Mouse (Mus musculus): ENCODE data around the gene Ap2b1.
A peak's percentile ranks its signal among the peaks of the same experiment; 100 is the strongest.

Gene Ap2b1

DNA sequence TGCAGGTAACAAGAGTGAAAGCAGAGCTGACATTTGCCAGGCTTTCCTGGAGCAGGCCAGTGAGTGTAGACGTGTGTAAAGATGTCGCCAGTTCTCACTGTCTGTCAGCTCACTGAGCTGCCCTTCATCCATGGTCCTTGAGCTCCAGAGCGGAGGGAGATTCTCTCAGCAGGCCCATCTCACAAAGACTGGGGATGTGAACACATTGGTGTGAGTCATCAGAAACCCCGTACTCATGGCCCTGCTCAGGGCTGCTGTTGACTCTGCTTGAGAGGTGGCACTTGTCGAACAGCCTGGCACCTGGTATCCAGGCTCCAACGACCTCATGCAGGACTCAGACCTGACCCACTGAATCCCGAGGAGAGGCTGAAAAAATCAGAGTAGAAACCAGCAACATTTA, 105.0 kb downstream of the Ap2b1 start:
- no peak for DNase-seq

DNA sequence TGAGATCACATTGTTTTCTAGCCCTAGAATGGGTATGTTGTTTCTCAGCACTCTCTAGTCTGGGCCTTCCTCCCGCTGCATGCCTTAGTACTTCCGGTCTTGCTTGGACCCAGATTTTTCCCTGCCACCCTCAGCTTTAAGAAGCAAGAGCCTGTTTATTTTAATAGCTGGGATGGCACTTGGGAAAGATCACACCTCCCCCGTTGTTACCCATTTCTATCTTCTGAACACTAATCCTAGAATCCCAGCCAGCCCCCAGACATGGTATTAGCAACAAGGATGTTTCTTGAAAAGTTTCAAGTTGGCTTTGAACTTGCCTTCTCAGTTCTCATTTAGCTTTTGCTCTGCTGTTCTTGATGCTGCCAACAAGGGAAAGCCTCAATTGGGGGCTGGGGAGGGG, 107.6 kb downstream of the Ap2b1 start:
- no peak for DNase-seq

DNA sequence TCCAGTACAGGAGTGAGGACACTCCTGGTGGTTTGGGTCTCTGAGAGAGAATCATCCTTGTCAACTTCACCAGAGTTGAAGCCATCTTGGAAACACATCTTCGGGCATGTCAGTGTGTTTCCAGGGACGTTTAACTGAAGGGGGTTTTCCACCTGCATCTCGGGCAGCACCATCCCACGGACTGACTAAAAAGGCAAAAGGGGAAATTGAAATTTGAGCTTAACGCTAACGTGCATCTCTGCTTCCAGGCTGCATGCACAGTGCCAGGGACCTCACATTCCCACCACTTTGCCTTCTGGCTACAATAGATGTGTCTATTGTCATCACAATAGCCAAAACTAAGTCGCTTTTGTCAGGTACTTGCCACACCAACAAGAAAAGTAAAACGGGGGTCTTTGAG, 109.4 kb downstream of the Ap2b1 start:
- DNase-seq: no peak

DNA sequence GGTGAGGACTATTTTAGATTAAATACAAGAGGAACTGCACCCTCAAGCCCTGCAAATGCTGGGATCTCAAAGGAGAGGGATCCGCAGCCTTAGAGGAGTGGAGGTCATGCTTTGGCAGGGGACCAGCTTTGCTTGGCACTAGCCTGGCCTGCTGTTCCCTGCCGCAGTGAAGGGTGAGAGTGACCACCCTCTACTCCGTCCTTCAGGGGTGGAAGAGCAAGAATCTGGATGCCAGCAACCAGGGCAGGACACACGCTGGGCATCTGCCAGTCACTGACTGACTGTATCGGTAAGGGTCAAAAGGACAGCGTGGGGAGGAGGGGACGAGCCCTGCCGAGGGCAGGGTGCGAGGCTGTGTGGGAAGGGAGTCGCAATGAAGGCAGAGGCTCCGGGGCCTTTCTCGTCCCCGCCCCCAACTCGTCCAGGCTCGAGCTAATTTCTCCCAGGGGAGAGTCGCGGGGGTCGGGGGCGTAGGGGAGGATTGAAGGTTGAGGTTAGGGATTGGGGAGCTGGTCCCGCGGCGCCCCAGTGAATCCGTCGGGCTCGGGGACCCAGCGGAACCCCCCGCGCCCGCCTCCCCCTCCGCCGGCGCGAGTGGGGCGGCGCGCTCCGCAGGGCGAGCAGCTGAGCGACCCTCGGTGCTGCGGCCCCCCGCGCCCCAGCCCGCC, 110.4 kb downstream of the Ap2b1 start, which contains the start of gene Rasl10b:
Rasl10b (plus strand) TSS at position 51 of the 668 bp plus-strand sequence.
- DNase-seq: peak; percentile 28 to 57

DNA sequence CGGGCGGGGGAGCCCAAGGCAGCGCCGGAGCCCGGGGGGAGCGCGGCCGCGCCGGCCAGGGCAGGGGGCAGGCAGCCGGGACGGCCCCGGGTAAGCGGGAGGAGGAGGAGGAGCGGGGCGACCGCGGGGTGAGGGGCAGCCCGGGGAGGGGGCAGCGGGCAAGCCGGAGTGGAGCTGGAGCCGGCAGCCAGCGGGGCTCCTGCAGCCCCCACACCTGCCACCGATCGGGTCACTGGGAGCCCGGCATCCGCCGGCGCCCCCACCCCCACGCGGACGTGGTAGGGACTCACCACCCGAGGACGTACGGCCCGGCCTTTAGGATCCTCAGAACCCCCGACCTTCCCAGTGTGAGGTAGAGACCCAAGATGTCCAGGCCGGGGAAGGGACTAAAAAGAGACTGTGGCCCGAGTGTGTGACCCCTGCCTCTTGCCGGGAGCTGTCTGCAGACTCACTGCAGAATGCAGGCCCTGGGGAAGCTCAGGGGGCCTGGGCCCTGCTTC, 111.0 kb downstream of the Ap2b1 start:
- DNase-seq: peak; percentile 8 to 12

DNA sequence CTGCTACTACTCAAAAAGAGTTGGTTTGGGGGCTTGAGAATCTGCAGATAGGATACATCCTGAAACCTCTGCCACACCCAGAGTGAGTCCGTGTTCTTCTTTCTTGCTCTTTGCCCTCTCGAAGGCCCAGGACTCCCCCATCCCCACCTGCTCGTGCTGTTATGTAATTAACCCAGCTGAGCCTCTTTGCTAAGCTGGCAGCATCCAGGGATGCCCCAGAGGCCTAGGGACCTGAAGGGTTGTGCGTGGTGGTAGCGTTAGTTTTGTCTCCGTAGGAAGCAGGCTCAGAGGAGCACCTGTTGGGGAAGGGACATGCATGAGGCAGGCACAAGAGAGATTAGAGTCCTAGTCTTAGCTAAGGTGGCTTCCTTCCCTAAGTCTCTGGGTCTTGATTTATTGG, 111.7 kb downstream of the Ap2b1 start:
- DNase-seq: no peak

DNA sequence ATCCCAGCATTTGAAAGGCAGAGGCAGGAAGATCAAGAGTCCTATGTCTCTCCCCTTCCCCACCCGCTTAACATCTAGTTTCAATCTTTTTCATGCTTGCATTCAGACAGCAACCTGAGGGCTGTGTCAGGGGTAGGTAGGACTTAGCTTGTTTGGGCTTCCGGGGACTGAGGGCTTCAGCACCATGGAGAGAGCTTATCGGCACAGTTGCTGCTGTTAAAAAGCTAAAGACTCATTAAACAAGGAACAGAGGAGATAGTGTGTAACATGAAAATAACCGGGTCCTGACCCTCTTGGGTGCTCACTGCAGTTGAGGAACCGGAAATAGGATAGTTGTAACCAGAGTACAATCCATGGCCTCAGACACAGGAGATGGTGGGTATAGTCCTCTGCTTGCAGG, 118.3 kb downstream of the Ap2b1 start:
- DNase-seq: peak; percentile 87 to 89

DNA sequence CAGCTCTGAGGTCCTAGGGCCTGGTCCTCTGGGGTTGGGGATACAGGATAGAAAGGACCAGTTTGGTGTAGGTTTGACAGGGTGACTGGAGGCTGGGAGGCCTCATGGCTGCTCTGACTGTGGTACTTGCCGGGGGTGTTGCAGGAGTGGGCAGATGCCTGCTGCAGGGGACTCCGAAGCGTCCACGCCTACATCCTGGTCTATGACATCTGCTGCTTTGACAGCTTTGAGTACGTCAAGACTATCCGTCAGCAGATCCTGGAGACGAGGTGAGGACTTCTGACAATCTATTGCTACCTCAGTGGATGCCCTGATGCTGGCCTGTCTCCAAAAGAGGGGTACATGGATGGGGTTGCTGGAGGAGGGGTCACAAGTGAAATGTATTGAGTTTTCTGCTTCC, 118.9 kb downstream of the Ap2b1 start:
- no peak for DNase-seq

DNA sequence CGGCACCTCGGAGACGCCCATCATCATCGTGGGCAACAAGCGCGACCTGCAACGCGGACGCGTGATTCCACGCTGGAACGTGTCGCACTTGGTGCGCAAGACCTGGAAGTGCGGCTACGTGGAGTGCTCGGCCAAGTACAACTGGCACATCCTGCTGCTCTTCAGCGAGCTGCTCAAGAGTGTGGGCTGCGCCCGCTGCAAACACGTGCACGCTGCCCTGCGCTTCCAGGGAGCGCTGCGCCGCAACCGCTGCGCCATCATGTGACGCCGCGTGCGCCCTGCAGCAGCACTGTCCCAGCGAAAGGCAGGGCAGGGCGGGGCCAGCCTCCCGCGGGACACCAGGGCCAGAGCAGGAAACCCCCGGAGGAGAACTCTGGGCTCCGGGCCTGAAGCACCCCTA, 119.7 kb downstream of the Ap2b1 start:
- DNase-seq: peak; percentile 29 to 43

DNA sequence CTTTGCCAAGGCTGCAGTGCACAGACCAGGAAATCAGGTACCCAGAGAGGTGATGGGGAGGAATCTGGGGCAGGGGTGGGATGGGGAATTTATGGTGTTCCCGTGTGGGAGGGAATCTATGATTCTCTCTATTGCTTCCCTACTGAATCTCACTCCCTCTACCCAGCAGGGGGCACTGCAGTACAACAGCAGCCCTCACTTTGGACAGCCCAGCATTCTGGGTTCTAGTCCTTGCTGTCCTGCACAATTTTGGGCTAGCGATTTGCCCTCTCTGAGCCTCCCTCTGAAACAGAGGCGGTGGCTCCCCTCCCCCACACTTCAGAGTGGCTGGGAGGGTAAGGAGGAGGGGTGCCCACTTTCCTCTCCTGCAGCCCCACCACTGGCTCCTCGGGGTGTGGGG, 121.5 kb downstream of the Ap2b1 start:
- DNase-seq: peak in 1 of 2 experiments; percentile 7

DNA sequence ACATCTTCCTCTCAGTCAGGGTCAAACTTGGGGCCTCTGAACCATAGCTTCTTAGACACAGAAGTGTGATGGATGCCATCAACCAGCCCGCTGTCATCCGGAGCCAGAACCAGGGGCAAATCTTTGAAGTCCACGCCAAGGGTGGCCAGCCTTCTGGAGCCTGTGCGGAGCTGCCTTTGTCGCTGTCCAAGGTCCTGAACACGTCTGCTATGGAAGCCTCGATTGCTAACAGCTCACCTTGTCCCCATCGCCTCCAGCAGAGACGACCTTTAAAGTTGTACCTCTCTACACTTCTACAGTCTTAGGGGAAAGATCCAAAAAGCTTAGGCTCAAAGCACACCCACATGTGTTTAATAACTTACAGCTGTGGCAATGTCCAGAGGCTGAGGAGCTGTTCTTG, 122.5 kb downstream of the Ap2b1 start:
- peak; percentile 90 for DNase-seq

DNA sequence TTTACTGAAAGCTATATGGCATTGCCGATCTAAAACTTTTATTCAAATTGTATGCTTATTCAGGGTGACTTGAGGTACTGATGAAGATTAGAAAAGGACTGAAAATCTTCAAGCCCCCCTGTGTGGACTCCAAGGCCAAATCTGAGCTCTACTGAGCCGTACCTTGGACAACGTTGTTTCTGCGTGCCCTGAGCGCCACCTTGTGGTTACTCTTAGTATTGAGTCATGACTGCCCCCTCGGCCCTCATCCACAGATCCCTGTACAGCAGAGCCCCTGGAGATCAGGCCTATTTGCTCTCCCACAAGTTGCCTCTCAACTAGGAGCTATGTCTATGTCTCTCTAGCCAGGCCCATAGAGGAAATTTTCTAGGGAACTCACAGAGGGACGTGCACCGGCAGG, 125.9 kb downstream of the Ap2b1 start:
- DNase-seq: peak; percentile 81

DNA sequence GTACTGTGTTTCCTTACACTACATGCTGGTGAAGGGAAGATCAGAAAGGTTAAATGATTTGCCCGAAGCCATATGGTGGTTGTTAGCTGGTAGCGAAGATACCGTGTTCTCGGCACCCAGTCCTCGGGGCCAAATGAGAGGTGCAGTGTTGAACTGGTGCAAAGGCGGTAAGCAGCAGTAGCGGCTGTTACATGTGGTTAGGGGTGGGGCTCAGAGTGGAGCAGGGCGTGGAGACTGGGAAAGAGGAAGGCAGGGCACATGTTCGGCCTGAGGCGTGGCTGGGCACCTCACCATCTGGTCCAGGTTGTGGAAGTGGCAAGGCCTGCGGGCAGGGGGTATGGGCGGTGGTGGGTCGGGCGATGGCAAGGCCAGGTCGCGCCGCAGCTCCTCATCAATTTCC, 128.1 kb downstream of the Ap2b1 start:
- DNase-seq: peak in 1 of 2 experiments; percentile 30

DNA sequence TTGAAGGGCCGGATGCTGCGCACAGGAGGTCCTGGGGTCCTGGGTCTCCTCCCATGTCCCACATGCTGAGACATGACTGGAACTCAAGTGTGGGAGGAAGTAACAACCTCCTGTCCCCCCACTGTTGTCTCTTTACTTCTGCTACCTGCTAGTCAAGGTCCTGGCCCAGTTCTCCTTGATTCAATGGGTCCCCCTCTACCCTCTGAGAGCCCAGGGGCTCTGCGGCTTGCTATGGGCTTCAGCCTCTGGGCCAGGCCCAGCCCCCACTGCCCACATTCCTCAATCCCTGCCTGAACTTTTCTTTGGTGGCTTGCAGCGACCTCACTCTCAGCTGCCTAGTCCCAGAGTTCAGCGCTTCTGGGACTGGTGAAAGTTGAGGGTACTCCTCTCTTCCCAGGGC, 130.5 kb downstream of the Ap2b1 start, which contains the start of gene Gas2l2:
Gas2l2 (minus strand) TSS at position 101 of the 400 bp plus-strand sequence.
- DNase-seq: no peak

DNA sequence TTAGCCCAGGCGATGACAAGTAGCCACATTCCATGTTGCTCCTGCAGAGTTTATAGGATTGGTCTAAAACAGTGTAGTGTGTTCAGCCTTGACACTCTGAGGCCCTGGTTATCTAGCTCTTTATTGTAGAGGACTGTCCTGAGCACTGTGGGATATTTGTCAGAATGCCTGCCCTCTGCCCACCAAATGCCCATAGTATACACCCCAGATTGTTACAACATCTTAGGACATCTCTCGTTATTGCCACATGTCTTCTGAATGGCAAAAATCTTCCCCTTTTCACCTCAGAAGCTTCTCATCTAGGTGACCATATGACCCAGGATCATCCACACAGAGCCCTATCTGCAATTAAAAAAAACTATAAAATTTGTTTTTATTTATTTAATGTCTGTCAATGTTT, 133.7 kb downstream of the Ap2b1 start:
- no peak for DNase-seq

DNA sequence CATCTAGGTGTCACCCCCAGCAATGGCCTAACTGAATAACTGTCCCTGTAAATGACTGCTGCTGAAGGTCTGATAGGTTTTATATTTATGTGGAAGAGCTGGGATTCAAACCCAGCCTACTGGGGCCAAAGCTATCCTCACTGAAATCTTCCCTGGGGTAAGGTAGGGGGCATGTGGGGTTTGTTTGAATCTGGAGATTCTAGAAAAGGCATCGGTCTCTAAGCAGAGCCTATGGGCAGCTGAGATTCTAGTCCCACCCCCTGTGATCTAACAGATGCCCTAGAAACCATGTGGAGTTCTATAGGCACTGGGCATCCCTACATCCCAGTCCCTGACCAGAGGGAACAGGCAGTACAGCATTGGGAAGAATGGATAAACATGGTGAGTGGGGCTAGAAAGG, 138.6 kb downstream of the Ap2b1 start, which contains the start of gene 1700020L24Rik:
1700020L24Rik (plus strand) TSS at position 301 of the 400 bp plus-strand sequence.
- DNase-seq: no peak

DNA sequence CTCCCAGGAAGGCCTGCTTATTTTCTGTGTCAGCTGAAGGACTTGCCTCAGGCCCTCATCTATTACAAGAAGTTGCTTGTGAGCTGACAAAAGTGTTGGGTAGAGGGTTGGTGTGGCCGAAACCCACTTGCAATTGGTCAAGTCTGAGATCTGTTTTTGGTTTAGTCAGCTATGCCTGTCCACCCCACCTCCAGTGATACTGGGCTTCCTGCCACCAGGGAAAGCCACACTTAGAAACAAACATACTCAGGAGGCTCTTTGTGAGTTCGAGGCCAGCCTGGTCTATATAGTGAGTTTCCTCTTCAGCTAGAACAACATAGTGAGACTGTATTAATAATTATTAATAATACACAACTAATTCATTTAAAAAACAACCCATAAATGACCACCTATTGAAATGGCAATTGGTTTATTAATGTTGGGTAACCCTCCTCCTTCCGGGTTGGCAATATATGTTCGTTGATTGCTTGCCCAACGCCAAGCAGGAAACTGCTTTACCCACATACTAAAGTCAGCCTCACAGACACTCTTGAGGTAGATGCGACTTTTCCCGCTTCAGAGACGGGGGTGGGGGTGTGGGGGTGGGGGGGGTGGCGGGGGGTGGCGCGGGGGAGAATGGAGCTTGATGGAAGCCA, 140.7 kb downstream of the Ap2b1 start:
- no peak for DNase-seq

DNA sequence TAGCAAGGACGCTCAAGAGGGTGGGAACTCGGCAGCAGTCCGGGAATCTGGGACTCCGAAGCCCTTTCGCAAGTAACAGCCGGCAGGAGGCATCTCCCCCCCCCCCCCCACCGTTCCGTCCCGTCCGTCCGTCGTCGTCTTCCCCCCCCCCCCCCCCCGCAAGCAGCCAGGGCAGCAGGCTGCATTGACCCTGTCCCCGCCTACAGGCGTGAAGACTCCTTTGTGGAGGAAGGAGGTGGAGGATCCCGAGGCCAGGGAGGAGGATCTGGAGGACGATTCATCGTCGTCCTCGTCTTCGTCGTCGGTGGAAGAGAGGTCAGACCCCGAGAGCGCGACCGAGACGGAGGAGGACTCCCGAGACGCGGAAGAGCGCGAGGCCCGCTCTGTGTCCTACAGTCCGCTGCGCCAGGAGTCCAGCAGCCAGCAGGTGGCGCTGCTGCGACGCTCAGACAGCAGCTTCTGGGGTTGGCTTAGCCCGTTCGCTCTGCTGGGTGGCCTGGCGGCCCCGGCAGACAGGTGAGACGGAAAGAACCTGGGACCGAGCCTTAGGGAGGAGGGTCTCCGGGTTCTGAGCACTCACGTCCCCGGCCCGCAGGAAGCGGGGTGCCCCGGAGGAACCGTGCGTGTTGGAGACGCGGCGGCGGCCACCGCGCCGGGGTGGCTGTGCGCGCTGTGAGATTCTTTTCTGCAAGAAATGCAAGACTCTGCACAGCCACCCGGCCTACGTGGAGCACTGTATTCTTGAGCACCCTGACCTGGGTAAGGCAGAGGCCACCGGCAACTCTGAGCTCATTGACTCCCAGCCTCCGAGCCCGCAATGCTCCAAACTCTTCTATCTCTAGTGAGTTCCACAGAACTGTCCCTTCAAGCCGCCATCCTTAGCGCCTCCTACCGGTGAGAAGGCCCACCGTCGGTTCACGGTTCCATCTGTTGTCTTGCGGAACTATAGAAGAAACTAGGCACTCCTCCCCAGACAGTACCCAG, 141.5 kb downstream of the Ap2b1 start:
- DNase-seq: peak; percentile 91 to 94

DNA sequence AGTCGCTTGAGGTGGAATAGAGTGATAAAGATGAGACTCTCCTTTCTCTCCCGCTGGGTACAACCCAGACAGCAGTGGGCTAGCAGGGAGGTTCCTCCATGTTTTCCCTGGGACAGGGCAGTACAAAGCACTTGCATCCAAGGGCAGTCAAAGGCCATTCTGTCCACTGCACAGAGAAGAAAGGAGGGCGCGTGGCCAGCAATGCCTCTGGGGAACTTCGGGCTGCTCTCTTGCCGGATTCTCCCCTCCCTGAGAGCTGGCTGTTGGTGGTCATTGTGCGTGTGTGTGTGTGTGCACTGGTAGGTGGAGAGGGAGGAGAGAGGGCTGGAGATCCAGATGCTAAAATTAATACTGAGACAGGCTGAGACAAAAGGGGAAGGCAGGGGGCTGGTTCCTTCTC, 142.4 kb downstream of the Ap2b1 start:
- peak in 1 of 2 experiments; percentile 38 for DNase-seq

DNA sequence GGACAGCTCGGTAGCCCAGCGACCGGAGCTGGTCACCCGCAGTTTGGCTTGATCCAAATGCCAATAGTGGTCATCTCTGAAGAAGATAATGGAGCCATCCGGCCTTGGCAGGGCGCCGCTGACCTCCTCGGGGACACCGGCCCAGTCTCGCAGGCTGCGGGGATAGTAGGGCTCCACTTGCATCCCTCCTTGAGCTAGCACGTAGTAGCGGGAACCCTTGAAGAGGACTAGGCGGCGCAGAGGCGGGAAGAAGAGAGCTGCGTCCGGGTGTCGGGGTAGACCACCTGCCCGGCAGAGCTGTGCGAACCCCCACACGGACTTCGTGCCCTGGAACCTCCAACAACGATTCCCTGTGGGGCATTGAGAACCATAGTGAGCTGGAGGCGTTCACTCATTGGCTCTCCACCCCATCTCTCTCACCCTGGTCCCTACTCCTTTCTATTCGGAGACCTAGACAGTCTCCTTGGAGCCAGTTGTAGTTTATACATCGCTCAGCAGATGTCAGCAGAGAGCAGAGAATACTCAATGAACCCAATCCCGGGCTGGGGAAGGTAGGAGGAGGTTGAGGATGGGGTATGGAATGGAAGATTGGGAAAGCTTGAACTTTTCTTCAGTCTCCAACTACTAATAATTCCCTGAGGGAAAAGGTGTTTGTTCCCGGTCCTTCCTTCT, 143.9 kb downstream of the Ap2b1 start:
- peak; percentile 82 to 83 for DNase-seq

DNA sequence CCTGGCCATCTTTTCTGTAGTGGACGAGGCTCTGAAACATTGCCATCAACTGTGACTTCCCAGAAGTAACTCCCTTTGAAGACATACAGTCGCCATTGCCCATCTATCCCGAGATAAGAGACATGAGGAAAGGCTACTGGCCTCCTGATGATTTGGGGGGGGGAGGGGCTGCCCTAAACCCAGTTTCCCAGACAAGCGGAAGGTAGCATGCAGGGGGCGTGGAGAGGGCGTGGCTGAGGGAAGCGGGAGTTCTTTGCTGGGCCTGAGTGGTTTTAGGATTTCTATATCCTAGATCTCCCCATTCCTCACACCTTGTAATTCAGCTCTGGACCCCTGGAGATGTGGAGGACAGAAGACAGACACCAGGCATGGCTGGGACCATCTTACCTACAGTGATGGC, 145.0 kb downstream of the Ap2b1 start:
- peak in 1 of 2 experiments; percentile 35 for DNase-seq

DNA sequence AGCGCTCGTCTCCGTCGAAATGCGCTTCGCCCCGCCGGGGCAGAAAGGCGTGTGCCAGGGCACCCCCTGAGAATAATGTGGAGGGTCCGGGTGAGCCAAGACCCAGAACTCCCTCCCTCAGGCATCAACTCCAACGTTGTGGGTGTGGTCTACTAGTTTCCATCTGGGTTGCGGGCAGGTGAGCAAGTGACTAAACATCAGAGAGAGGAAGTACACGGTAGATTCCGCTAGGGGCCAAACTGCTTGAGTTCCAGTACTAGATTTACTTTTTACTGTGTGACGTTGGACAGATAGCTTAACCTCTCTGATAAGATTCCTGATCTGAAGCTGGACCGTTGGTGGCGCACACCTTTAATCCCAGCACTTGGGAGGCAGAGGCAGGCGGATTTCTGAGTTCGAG, 146.2 kb downstream of the Ap2b1 start:
- no peak for DNase-seq

All from kidney, postnatal 4 days (tissue).